Mouse (Mus musculus): Measurements from ENCODE around the gene Vamp2.

DNA sequence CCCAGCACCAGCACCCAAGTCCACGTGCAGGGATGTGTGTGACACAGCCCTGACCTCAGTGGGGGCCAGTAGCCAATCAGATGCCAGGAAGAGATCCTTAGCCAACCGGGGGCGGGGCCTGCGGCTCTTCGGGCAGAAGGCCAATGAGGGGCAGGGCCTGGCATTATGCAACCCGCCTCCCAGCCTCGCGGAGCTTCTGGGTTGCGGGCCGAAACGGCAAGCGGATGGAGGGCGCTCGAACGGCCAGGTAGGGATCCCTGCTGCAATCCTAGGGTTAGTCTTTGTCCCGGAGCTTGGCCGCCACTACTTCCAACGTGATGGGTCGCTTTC, 10.4 kb downstream of the Vamp2 start:
- no peak for TF ChIP-seq CTCF (IDR thresholded peaks at IDR 0.05; ENCODE audit: control insufficient read depth, insufficient read depth, insufficient read length)
- TF ChIP-seq USF1 (IDR thresholded peaks at IDR 0.05; ENCODE audit: low read depth): peak; percentile 38
- no peak for TF ChIP-seq MYOD1 (IDR thresholded peaks at IDR 0.05; ENCODE audit: control insufficient read depth, insufficient read length, low read depth)
- TF ChIP-seq FOSL1 (IDR thresholded peaks at IDR 0.05; ENCODE audit: insufficient read depth, low read length, poor library complexity, severe bottlenecking): no peak
- TF ChIP-seq MAX (IDR thresholded peaks at IDR 0.05): peak; percentile 96

Data from C2C12 (cell line).